Mouse (Mus musculus) liver, adult (tissue): ENCODE measurements at regions not wholly inside any gene's neighbourhood (a gene's known extent, or its start where the extent isn't known, plus 50 kb on each side); places are given as distances from the start of the nearest gene placed in this dataset.

ENCODE experiments used
- GATA4 ChIP-seq: IDR thresholded peaks from 2 replicates; pipeline ENCODE4 v1.6.1; 2014; ENCODE audit warnings: mild to moderate bottlenecking, low read length; ENCODE audit not compliant: insufficient replicate concordance

GRCm38 (mm10) chr6:141190383-141190782 is 58.7 kb upstream of the Pde3a start:
- TF ChIP-seq GATA4: peak; percentile 66; the same call in 1 of the 2 replicates

- TF ChIP-seq GATA4: no peak
Observed at GRCm38 (mm10) chr6:141197501-141197900, 51.6 kb upstream of the Pde3a start.
